Mouse (Mus musculus) ES-E14 (cell line): ENCODE results near the gene Iqcd.

Experiments
- HCFC1 ChIP-seq: IDR thresholded peaks from 2 replicates; pipeline ENCODE4 v1.6.1; 2012; ENCODE audit warnings: low read length, inconsistent platforms, borderline replicate concordance; ENCODE audit not compliant: insufficient read depth
- MAFK ChIP-seq: IDR thresholded peaks from 2 replicates; pipeline ENCODE4 v1.6.1; 2014; ENCODE audit warnings: mild to moderate bottlenecking, low read depth, low read length, inconsistent platforms; ENCODE audit not compliant: insufficient read depth
- ZC3H11A ChIP-seq: IDR thresholded peaks from 2 replicates; pipeline ENCODE4 v1.6.1; 2012; ENCODE audit warnings: low read depth, mild to moderate bottlenecking, inconsistent platforms, low read length, borderline replicate concordance

DNA sequence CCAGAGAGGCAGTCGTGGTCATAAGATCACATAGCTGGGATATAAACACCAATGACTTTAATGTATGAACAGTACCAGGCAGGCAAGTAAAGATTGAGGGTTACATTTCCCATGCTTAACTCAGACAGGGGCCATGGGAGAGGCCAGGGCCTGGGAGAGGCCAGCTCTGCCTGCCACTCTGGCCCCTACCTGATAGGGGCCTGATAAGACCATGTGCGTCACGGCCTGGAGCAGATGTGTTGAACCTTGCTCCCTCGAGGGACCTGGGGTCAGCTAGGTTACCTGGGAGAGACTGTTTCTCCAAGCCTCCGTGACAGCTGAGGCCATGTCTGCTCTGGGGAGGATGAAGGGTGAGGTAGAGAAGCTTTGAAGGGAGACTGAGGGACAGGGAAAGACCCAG is 62.4 kb downstream of the Iqcd start:
- TF ChIP-seq MAFK (no peak), ZC3H11A (no peak), HCFC1 (no peak)
